Mouse (Mus musculus) heart, embryonic 12.5 days (tissue): ENCODE results near the gene Gfer. TPM values are rescaled to one million over a fixed set of nuclear protein-coding genes. Genes with fewer than 3 reads are reported as not detected.
"Not testable (repeated sequence)": the region's sequence is repeated elsewhere in the genome, so short reads cannot be mapped to it uniquely, and the experiment has no call there.

Source experiments
- ATAC-seq: fragments of 200-750 bp; cut with Nextera tagmentation; 2 replicates; pipeline ENCODE4 v1.8.0; 2017; ENCODE audit warnings: moderate TSS enrichment, moderate library complexity; ENCODE audit not compliant: insufficient number of reproducible peaks, low FRiP score
- H3K27ac ChIP-seq: fragments of 300-500 bp; sonication (generic); 2 replicates; pipeline ENCODE4 v1.5.1; 2016; ENCODE audit warnings: mild to moderate bottlenecking, moderate library complexity; ENCODE audit not compliant: poor library complexity, severe bottlenecking
- H3K27me3 ChIP-seq: fragments of 300-500 bp; sonication (generic); replicated peaks from 2 replicates; pipeline ENCODE4 v1.6.1; 2016; ENCODE audit warnings: mild to moderate bottlenecking, moderate library complexity
- H3K36me3 ChIP-seq: fragments of 300-500 bp; sonication (generic); 2 replicates; pipeline ENCODE4 v1.6.1; 2016; ENCODE audit warnings: mild to moderate bottlenecking, moderate library complexity
- H3K4me1 ChIP-seq: fragments of 300-500 bp; sonication (generic); replicated peaks from 2 replicates; pipeline ENCODE4 v1.6.1; 2016; ENCODE audit warnings: mild to moderate bottlenecking
- H3K4me2 ChIP-seq: fragments of 300-500 bp; sonication (generic); 2 replicates; pipeline ENCODE4 v1.6.1; 2016; ENCODE audit warnings: mild to moderate bottlenecking, moderate library complexity
- H3K4me3 ChIP-seq: fragments of 300-500 bp; sonication (generic); 2 replicates; pipeline ENCODE4 v1.5.1; 2016; ENCODE audit warnings: mild to moderate bottlenecking
- H3K9ac ChIP-seq: fragments of 300-500 bp; sonication (generic); 2 replicates; pipeline ENCODE4 v1.6.1; 2016; ENCODE audit warnings: mild to moderate bottlenecking, moderate library complexity
- H3K9me3 ChIP-seq: fragments of 300-500 bp; sonication (generic); replicated peaks from 2 replicates; pipeline ENCODE4 v1.6.1; 2016; ENCODE audit warnings: mild to moderate bottlenecking, moderate library complexity
- WGBS: fragments of 180-500 bp; shearing (Covaris S2); methylation state at CpG from one replicate; pipeline ENCODE4 v1.1.7; 2016; 5-methylcytosine and 5-hydroxymethylcytosine counted together
- polyA plus RNA-seq: library from polyadenylated mRNA; unstranded; fragments of >200 nt; fragmentation: Nextera tagmentation; extraction: Ambion mirVana; gene quantifications from 2 replicates; pipeline ENCODE4 v1.2.1, GENCODE M21; 2016

The Gfer gene
- polyA plus RNA-seq, 1 experiment from 2014 or later, result 37.8 TPM

GRCm38 (mm10) chr17:24687146-24687595, 8.8 kb downstream of the Gfer start:
- Histone ChIP-seq H3K4me3 (peak overlapping the region; percentile 36), H3K27ac (no peak overlapping the region), H3K4me1 (peaks cover 22% of the 10 kb centered on the region), H3K4me2 (peak overlapping the region; percentile 61), H3K9ac (peak overlapping the region; percentile 30; the same call in 1 of the 2 replicates), H3K36me3 (peaks cover 6% of the 10 kb centered on the region), H3K9me3 (no peaks in the 10 kb centered on the region), H3K27me3 (peaks cover 59% of the 10 kb centered on the region)
- WGBS, result 2% methylated on average over 25 of the region's 25 CpGs
- ATAC-seq, result peak; percentile 67

- no peak overlapping the region for H3K9ac ChIP-seq
- ATAC-seq, result peak; percentile 48; the same call in 1 of the 2 replicates
- H3K27me3 ChIP-seq, result peaks cover 58% of the 10 kb centered on the region
- H3K4me1 ChIP-seq, result peaks cover 22% of the 10 kb centered on the region
- H3K27ac ChIP-seq, result no peak overlapping the region
- 25% methylated on average over 16 of the region's 16 CpGs for WGBS
- H3K9me3 ChIP-seq, result no peaks in the 10 kb centered on the region
- H3K4me2 ChIP-seq, result peak overlapping the region; percentile 53
- H3K36me3 ChIP-seq, result peaks cover 10% of the 10 kb centered on the region
- 0 out of 2 replicates have a peak overlapping the region, but pooled peaks have one; percentile 2 for H3K4me3 ChIP-seq
These were observed 9.4 kb downstream of the Gfer start for GRCm38 (mm10) chr17:24686514-24686913.

- WGBS, result 89% methylated on average over 24 of the region's 24 CpGs
- no peak overlapping the region for H3K4me2 ChIP-seq
- H3K4me3 ChIP-seq, result no peak overlapping the region
- H3K36me3 ChIP-seq, result peaks cover 62% of the 10 kb centered on the region
- no peaks in the 10 kb centered on the region for H3K27me3 ChIP-seq
- peaks cover 25% of the 10 kb centered on the region for H3K4me1 ChIP-seq
- no peak overlapping the region for H3K9ac ChIP-seq
- no peak for ATAC-seq
- H3K27ac ChIP-seq, result no peak overlapping the region
- no peaks in the 10 kb centered on the region for H3K9me3 ChIP-seq
These were observed 18.4 kb downstream of the Gfer start for GRCm38 (mm10) chr17:24677500-24678080.

GRCm38 (mm10) chr17:24676877-24677276, 19.1 kb downstream of the Gfer start:
- 92% methylated on average over 5 of the region's 5 CpGs for whole genome bisulfite sequencing
- no peak overlapping the region for H3K4me2 ChIP-seq
- H3K27ac ChIP-seq, result no peak overlapping the region
- H3K4me1 ChIP-seq, result peaks cover 32% of the 10 kb centered on the region
- no peak overlapping the region for H3K9ac ChIP-seq
- H3K27me3 ChIP-seq, result no peaks in the 10 kb centered on the region
- H3K36me3 ChIP-seq, result peaks cover 55% of the 10 kb centered on the region
- no peak overlapping the region for H3K4me3 ChIP-seq
- ATAC-seq, result no peak
- no peaks in the 10 kb centered on the region for H3K9me3 ChIP-seq

- H3K36me3 ChIP-seq, result peaks cover 49% of the 10 kb centered on the region
- H3K4me1 ChIP-seq, result peaks cover 39% of the 10 kb centered on the region
- H3K9me3 ChIP-seq, result no peaks in the 10 kb centered on the region
- no peak overlapping the region for H3K4me2 ChIP-seq
- no peaks in the 10 kb centered on the region for H3K27me3 ChIP-seq
- H3K4me3 ChIP-seq, result no peak overlapping the region
- 67% methylated on average over 2 of the region's 2 CpGs for WGBS
- H3K27ac ChIP-seq, result no peak overlapping the region
- H3K9ac ChIP-seq, result no peak overlapping the region
- ATAC-seq, result no peak
These were observed 19.8 kb downstream of the Gfer start for GRCm38 (mm10) chr17:24676187-24676586.

GRCm38 (mm10) chr17:24674277-24674676, 21.7 kb downstream of the Gfer start:
- no peak overlapping the region for H3K27ac ChIP-seq
- no peaks in the 10 kb centered on the region for H3K9me3 ChIP-seq
- H3K4me2 ChIP-seq, result no peak overlapping the region
- 0 out of 2 replicates have a peak overlapping the region, but pooled peaks have one; percentile 0 for H3K9ac ChIP-seq
- WGBS, result 60% methylated on average over 7 of the region's 7 CpGs
- H3K27me3 ChIP-seq, result no peaks in the 10 kb centered on the region
- peaks cover 49% of the 10 kb centered on the region for H3K4me1 ChIP-seq
- peaks cover 30% of the 10 kb centered on the region for H3K36me3 ChIP-seq
- no peak overlapping the region for H3K4me3 ChIP-seq
- no peak for ATAC-seq

- no peak overlapping the region for H3K4me3 ChIP-seq
- peaks cover 9% of the 10 kb centered on the region for H3K36me3 ChIP-seq
- no peak for ATAC-seq
- WGBS, result 25% methylated on average over 5 of the region's 5 CpGs
- no peak overlapping the region for H3K9ac ChIP-seq
- no peaks in the 10 kb centered on the region for H3K9me3 ChIP-seq
- H3K4me2 ChIP-seq, result peak overlapping the region; percentile 26
- H3K27me3 ChIP-seq, result no peaks in the 10 kb centered on the region
- no peak overlapping the region for H3K27ac ChIP-seq
- peaks cover 55% of the 10 kb centered on the region for H3K4me1 ChIP-seq
These were observed 23.8 kb downstream of the Gfer start for GRCm38 (mm10) chr17:24672141-24672540.

GRCm38 (mm10) chr17:24671346-24671745, 24.6 kb downstream of the Gfer start:
- no peaks in the 10 kb centered on the region for H3K27me3 ChIP-seq
- H3K27ac ChIP-seq, result no peak overlapping the region; the same call in 1 of the 2 replicates
- peak overlapping the region; percentile 90 for H3K4me2 ChIP-seq
- WGBS, result 65% methylated on average over 5 of the region's 5 CpGs
- peaks cover under 1% of the 10 kb centered on the region for H3K36me3 ChIP-seq
- peak overlapping the region; percentile 97; the same call in 1 of the 2 replicates for H3K4me3 ChIP-seq
- ATAC-seq, result no peak
- peak overlapping the region; percentile 98; the same call in 1 of the 2 replicates for H3K9ac ChIP-seq
- H3K4me1 ChIP-seq, result peaks cover 55% of the 10 kb centered on the region
- no peaks in the 10 kb centered on the region for H3K9me3 ChIP-seq

- peak overlapping the region; percentile 90 for H3K4me2 ChIP-seq
These were observed 25.6 kb downstream of the Gfer start for GRCm38 (mm10) chr17:24670246-24670844.

GRCm38 (mm10) chr17:24669545-24670245, 26.3 kb downstream of the Gfer start, which contains the start of gene Zfp598:
Gene Zfp598, plus strand, starts transcription at chr17:24669687.
- Histone ChIP-seq H3K9me3 (no peaks in the 10 kb centered on the region), H3K27me3 (no peaks in the 10 kb centered on the region; the same call in 1 of the 2 replicates), H3K27ac (peak within 1 kb of the TSS; percentile 84), H3K4me3 (peak within 1 kb of the TSS; percentile 97), H3K36me3 (no peaks in the 10 kb centered on the region), H3K9ac (peak within 1 kb of the TSS; percentile 98), H3K4me1 (peaks cover 47% of the 10 kb centered on the region), H3K4me2 (peak within 1 kb of the TSS; percentile 90)
- peak; percentile 98 for ATAC-seq
- WGBS, result under 1% methylated on average over 75 of the region's 80 CpGs

More at GRCm38 (mm10) chr17:24670246-24670844, 25.6 kb downstream of the Gfer start:
- Histone ChIP-seq H3K9me3 (no peaks in the 10 kb centered on the region), H3K9ac (peak overlapping the region; percentile 98), H3K27me3 (no peaks in the 10 kb centered on the region; the same call in 1 of the 2 replicates), H3K36me3 (no peaks in the 10 kb centered on the region), H3K27ac (peak overlapping the region; percentile 84), H3K4me1 (peaks cover 47% of the 10 kb centered on the region), H3K4me3 (peak overlapping the region; percentile 97)
- WGBS, result 12% methylated on average over 8 of the region's 8 CpGs
- ATAC-seq, result no peak

GRCm38 (mm10) chr17:24669214-24669544, 26.8 kb downstream of the Gfer start:
- not testable (repeated sequence) for H3K36me3 ChIP-seq, H3K27me3 ChIP-seq, ATAC-seq, H3K9me3 ChIP-seq
- 11% methylated on average over 15 of the region's 15 CpGs for WGBS
- Histone ChIP-seq H3K4me3 (peak overlapping the region; percentile 97), H3K9ac (peak overlapping the region; percentile 98), H3K4me2 (peak overlapping the region; percentile 90), H3K4me1 (peaks cover 43% of the 10 kb centered on the region), H3K27ac (peak overlapping the region; percentile 84)
